Mouse (Mus musculus) activated CD4-positive, CD25-positive, alpha-beta regulatory T cell, adult 4 months (primary cell): Measurements from ENCODE around the gene BC016579. TPM values are rescaled to one million over a fixed set of nuclear protein-coding genes. Genes with fewer than 3 reads are reported as not detected.

Experiments used
- polyA plus RNA-seq, 2 experiments: library from polyadenylated mRNA; unstranded; fragments of 100-300 nt; shearing (Covaris generic); gene quantifications; one replicate each; pipeline ENCODE4 v1.2.1; 2017

The BC016579 gene
- polyA plus RNA-seq, 2 experiments from 2014 or later = not detected

Other genes with a start within 250 kb of the BC016579 start
- gene Cd200, start 245.0 kb downstream of the BC016579 start, polyA plus RNA-seq = 100 to 1,000 TPM; 223 to 237 TPM
- under 1 TPM in 1 of 2 experiments, not detected in 1; 0.41 TPM for gene Gm609, start 161.1 kb downstream of the BC016579 start, polyA plus RNA-seq
- not detected for gene Gm17783, start 122.0 kb downstream of the BC016579 start, polyA plus RNA-seq
- not detected for gene Slc9c1, start 118.8 kb downstream of the BC016579 start, polyA plus RNA-seq
- under 1 TPM in 1 of 2 experiments, not detected in 1; 0.23 TPM for gene Gcsam, start 43.7 kb downstream of the BC016579 start, polyA plus RNA-seq
- gene Tmprss7, start 39.6 kb upstream of the BC016579 start, polyA plus RNA-seq = not detected
- gene Tagln3, start 70.5 kb upstream of the BC016579 start, polyA plus RNA-seq = not detected
- 10 to 100 TPM in 1 of 2 experiments, 1 to 10 TPM in 1; 9.7 to 24.1 TPM for gene Abhd10, start 88.9 kb upstream of the BC016579 start, polyA plus RNA-seq